Mouse (Mus musculus): ENCODE measurements at regions not wholly inside any gene's neighbourhood (a gene's known extent, or its start where the extent isn't known, plus 50 kb on each side); places are given as distances from the start of the nearest gene placed in this dataset.

- intact Hi-C loops (cut with DNase I): no loop called here
- no peak for DNase-seq
Measured at GRCm38 (mm10) chr5:46330880-46331279, 473.5 kb upstream of the Lcorl start.

Data from left cerebral cortex, postnatal 4 days (tissue).